Mouse (Mus musculus): Measurements from ENCODE around the gene Palld. TPM values are rescaled to one million over a fixed set of nuclear protein-coding genes. Genes with fewer than 3 reads are reported as not detected.

Palld gene
- total and polyA plus RNA-seq, 3 experiments = 0.87 to 7.1 (median 2.6) TPM

- H3K27ac ChIP-seq (ENCODE audit: insufficient read depth, low read depth) = no peak overlapping the region
- H3K27me3 ChIP-seq (replicated peaks) = no peaks in the 10 kb centered on the region
- H3K4me3 ChIP-seq (replicated peaks in 1 of 3; ENCODE audit: low read depth in 2 of 3, low read length in 2 of 3, poor library complexity in 1 of 3) = no peak overlapping the region
- TF ChIP-seq E2F4 (IDR thresholded peaks at IDR 0.05; ENCODE audit: insufficient replicate concordance, low read depth, low read length) (no peak), MEF2A (IDR thresholded peaks at IDR 0.05; ENCODE audit: borderline replicate concordance, low read depth, low read length) (no peak), MAX (IDR thresholded peaks at IDR 0.05; ENCODE audit: low read length) (no peak), CTCF (conservative IDR thresholded peaks at IDR 0.05 in 1 of 2, IDR thresholded peaks at IDR 0.05 in 1 of 2; ENCODE audit: low read depth in 2 of 2, low read length in 2 of 2) (no peak), ETS1 (conservative IDR thresholded peaks at IDR 0.05; ENCODE audit: low read depth, low read length) (no peak), EP300 (IDR thresholded peaks at IDR 0.05; ENCODE audit: low read length) (no peak), TCF12 (IDR thresholded peaks at IDR 0.05; ENCODE audit: low read depth, low read length) (no peak), HCFC1 (IDR thresholded peaks at IDR 0.05; ENCODE audit: low read depth, low read length) (no peak)
- DNase-seq (ENCODE audit: extremely low read depth) = no peak
- H3K79me2 ChIP-seq (replicated peaks; ENCODE audit: control insufficient read depth, extremely low read depth, insufficient read depth, poor library complexity, severe bottlenecking) = no peaks in the 10 kb centered on the region
- H3K4me1 ChIP-seq (ENCODE audit: control insufficient read depth in 1 of 2, insufficient read depth in 2 of 2) = 0 out of 4 replicates have a peak, but pooled peaks cover 0 to 2% of the 10 kb centered on the region in 2 experiments
- dilution Hi-C loops (cut with MboI; ENCODE audit: extremely low pct_ligation_motif_present, extremely low pct_unique_long_range_greater_than_20kb, low sequenced_read_pairs) = no loop called here
- in situ Hi-C loops (cut with MboI; ENCODE audit: low pct_ligation_motif_present, low pct_unique_long_range_greater_than_20kb, low sequenced_read_pairs) = no loop called here
- no peak overlapping the region for H3K4me2 ChIP-seq (ENCODE audit: insufficient read depth, low read depth, poor library complexity, severe bottlenecking)
- no peaks in the 10 kb centered on the region for H3K36me3 ChIP-seq (replicated peaks in 1 of 2; ENCODE audit: control insufficient read depth in 1 of 2, insufficient read depth in 1 of 2, low read length in 1 of 2)
- H3K9me3 ChIP-seq (replicated peaks; ENCODE audit: low read length) = no peaks in the 10 kb centered on the region
- H3K9ac ChIP-seq (ENCODE audit: insufficient read depth, low read depth) = no peak overlapping the region
Measured at GRCm38 (mm10) chr8:61632331-61632730, 270.2 kb downstream of the Palld start.

- DNase-seq (ENCODE audit: extremely low read depth) = no peak
- in situ Hi-C loops (cut with MboI; ENCODE audit: low pct_ligation_motif_present, low pct_unique_long_range_greater_than_20kb, low sequenced_read_pairs) (no loop called here), dilution Hi-C loops (cut with MboI; ENCODE audit: extremely low pct_ligation_motif_present, extremely low pct_unique_long_range_greater_than_20kb, low sequenced_read_pairs) (no loop called here)
- Histone ChIP-seq H3K4me1 (ENCODE audit: control insufficient read depth in 1 of 2, insufficient read depth in 2 of 2) (0 out of 4 replicates have a peak, but pooled peaks cover 0 to 2% of the 10 kb centered on the region in 2 experiments), H3K27ac (ENCODE audit: insufficient read depth, low read depth) (no peak overlapping the region), H3K79me2 (replicated peaks; ENCODE audit: control insufficient read depth, extremely low read depth, insufficient read depth, poor library complexity, severe bottlenecking) (no peaks in the 10 kb centered on the region), H3K36me3 (replicated peaks in 1 of 2; ENCODE audit: control insufficient read depth in 1 of 2, insufficient read depth in 1 of 2, low read length in 1 of 2) (no peaks in the 10 kb centered on the region), H3K9ac (ENCODE audit: insufficient read depth, low read depth) (no peak overlapping the region), H3K4me3 (replicated peaks in 1 of 3; ENCODE audit: low read depth in 2 of 3, low read length in 2 of 3, poor library complexity in 1 of 3) (no peak overlapping the region), H3K27me3 (replicated peaks) (no peaks in the 10 kb centered on the region), H3K9me3 (replicated peaks; ENCODE audit: low read length) (no peaks in the 10 kb centered on the region), H3K4me2 (ENCODE audit: insufficient read depth, low read depth, poor library complexity, severe bottlenecking) (no peak overlapping the region)
- no peak for TF ChIP-seq PAX5 (IDR thresholded peaks at IDR 0.05; ENCODE audit: low read length)
- no peak for TF ChIP-seq KAT2A (IDR thresholded peaks at IDR 0.05; ENCODE audit: insufficient replicate concordance, low read length)
- TF ChIP-seq ETS1 (conservative IDR thresholded peaks at IDR 0.05; ENCODE audit: low read depth, low read length) = no peak
Measured at GRCm38 (mm10) chr8:61629631-61629968, 272.9 kb downstream of the Palld start.

GRCm38 (mm10) chr8:61628938-61629630 lies 273.4 kb downstream of the Palld start:
- in situ Hi-C loops (cut with MboI; ENCODE audit: low pct_ligation_motif_present, low pct_unique_long_range_greater_than_20kb, low sequenced_read_pairs) (no loop called here), dilution Hi-C loops (cut with MboI; ENCODE audit: extremely low pct_ligation_motif_present, extremely low pct_unique_long_range_greater_than_20kb, low sequenced_read_pairs) (no loop called here)
- no peak overlapping the region for H3K4me2 ChIP-seq (ENCODE audit: insufficient read depth, low read depth, poor library complexity, severe bottlenecking)
- 0 out of 4 replicates have a peak, but pooled peaks cover 0 to 2% of the 10 kb centered on the region in 2 experiments for H3K4me1 ChIP-seq (ENCODE audit: control insufficient read depth in 1 of 2, insufficient read depth in 2 of 2)
- TF ChIP-seq MYC (IDR thresholded peaks at IDR 0.05; ENCODE audit: low read depth, low read length) (no peak), ELF1 (IDR thresholded peaks at IDR 0.05; ENCODE audit: low read depth, low read length) (no peak), JUND (conservative IDR thresholded peaks at IDR 0.05; ENCODE audit: low read depth, low read length) (no peak), MEF2A (IDR thresholded peaks at IDR 0.05; ENCODE audit: borderline replicate concordance, low read depth, low read length) (no peak), IRF4 (IDR thresholded peaks at IDR 0.05; ENCODE audit: low read depth, low read length) (no peak), ZMIZ1 (IDR thresholded peaks at IDR 0.05; ENCODE audit: low read depth, low read length) (no peak), TCF12 (IDR thresholded peaks at IDR 0.05; ENCODE audit: low read depth, low read length) (no peak), EP300 (IDR thresholded peaks at IDR 0.05; ENCODE audit: low read length) (no peak), ZNF384 (IDR thresholded peaks at IDR 0.05; ENCODE audit: low read depth, low read length) (no peak)
- H3K9me3 ChIP-seq (replicated peaks; ENCODE audit: low read length) = no peaks in the 10 kb centered on the region
- H3K4me3 ChIP-seq (replicated peaks in 1 of 3; ENCODE audit: low read depth in 2 of 3, low read length in 2 of 3, poor library complexity in 1 of 3) = no peak overlapping the region
- H3K9ac ChIP-seq (ENCODE audit: insufficient read depth, low read depth) = no peak overlapping the region
- no peaks in the 10 kb centered on the region for H3K36me3 ChIP-seq (replicated peaks in 1 of 2; ENCODE audit: control insufficient read depth in 1 of 2, insufficient read depth in 1 of 2, low read length in 1 of 2)
- DNase-seq (ENCODE audit: extremely low read depth) = no peak
- no peaks in the 10 kb centered on the region for H3K27me3 ChIP-seq (replicated peaks)
- no peak overlapping the region for H3K27ac ChIP-seq (ENCODE audit: insufficient read depth, low read depth)
- no peaks in the 10 kb centered on the region for H3K79me2 ChIP-seq (replicated peaks; ENCODE audit: control insufficient read depth, extremely low read depth, insufficient read depth, poor library complexity, severe bottlenecking)
